Mouse (Mus musculus) thymus, adult 2 months (tissue): ENCODE measurements around the gene Orc1.

Source experiments
- CTCF ChIP-seq: fragments of 200-500 bp; IDR thresholded peaks from 2 replicates; pipeline ENCODE4 v1.5.1; 2012; ENCODE audit warnings: mild to moderate bottlenecking, control low read depth, low read length, moderate library complexity, borderline replicate concordance; ENCODE audit not compliant: control insufficient read depth, poor library complexity, insufficient read depth; ENCODE audit errors: extremely low read depth
- POLR2A ChIP-seq: fragments of 200-500 bp; IDR thresholded peaks from 2 replicates; pipeline ENCODE4 v1.6.1; 2012; ENCODE audit warnings: mild to moderate bottlenecking, low read length, control low read depth, moderate library complexity; ENCODE audit not compliant: control insufficient read depth, poor library complexity, insufficient read depth; ENCODE audit errors: extremely low read depth

DNA sequence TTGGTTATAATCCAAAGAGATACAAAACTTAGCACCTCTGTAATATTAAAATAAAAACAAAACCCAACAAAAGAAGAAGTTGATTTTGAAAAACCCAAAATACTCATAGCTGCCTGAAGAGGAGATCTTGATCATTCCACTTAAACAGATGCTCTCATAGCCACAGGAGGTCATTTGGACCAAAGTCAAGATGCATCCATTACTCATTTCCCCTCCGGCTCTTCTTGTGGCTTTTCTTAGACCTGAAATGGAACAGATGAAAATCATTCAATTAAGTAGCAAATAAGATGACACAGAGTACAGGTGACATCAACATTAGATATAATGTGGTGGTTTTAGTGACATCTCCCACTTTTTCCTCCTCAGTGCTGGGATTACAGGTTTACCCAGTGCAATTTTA is 14.2 kb upstream of the Orc1 start:
- no peak for TF ChIP-seq CTCF
- TF ChIP-seq POLR2A: no peak
